Mouse (Mus musculus): ENCODE measurements around the gene Lrrc55. TPM values are rescaled to one million over a fixed set of nuclear protein-coding genes. Genes with fewer than 3 reads are reported as not detected.
A peak's percentile ranks its signal among the peaks of the same experiment; 100 is the strongest.

Lrrc55 gene
- polyA plus RNA-seq, 1 experiment from 2014 or later, result 5.2 TPM

GRCm38 (mm10) chr2:85224221-85225179, 27.5 kb upstream of the Lrrc55 start:
- no peaks in the 10 kb centered on the region for H3K9me3 ChIP-seq (ENCODE audit: control insufficient read depth, low read length)
- H3K4me1 ChIP-seq (replicated peaks; ENCODE audit: control insufficient read depth, insufficient read depth, low read length), result no peaks in the 10 kb centered on the region
- WGBS, result 27% methylated on average over 17 of the region's 17 CpGs
- no peak overlapping the region for H3K4me3 ChIP-seq (ENCODE audit: low read depth, low read length)
- H3K27me3 ChIP-seq (replicated peaks; ENCODE audit: control insufficient read depth, insufficient read depth, low read length), result no peaks in the 10 kb centered on the region
- no peak overlapping the region for H3K27ac ChIP-seq (ENCODE audit: low read depth)
- H3K9ac ChIP-seq (ENCODE audit: low read length), result no peak overlapping the region
- ATAC-seq (replicated peaks; ENCODE audit: low FRiP score, low TSS enrichment, low read depth), result peak; percentile 77
- DNase-seq (ENCODE audit: low spot score), result peak; percentile 69
- peak overlapping the region; percentile 22 for H3K4me2 ChIP-seq (ENCODE audit: low read length)
- no peaks in the 10 kb centered on the region for H3K36me3 ChIP-seq (ENCODE audit: control insufficient read depth, insufficient read depth, low read length)

- Histone ChIP-seq H3K9me3 (ENCODE audit: control insufficient read depth, low read length) (no peaks in the 10 kb centered on the region), H3K4me2 (ENCODE audit: low read length) (no peak overlapping the region), H3K27me3 (replicated peaks; ENCODE audit: control insufficient read depth, insufficient read depth, low read length) (no peaks in the 10 kb centered on the region), H3K27ac (ENCODE audit: low read depth) (no peak overlapping the region), H3K9ac (ENCODE audit: low read length) (no peak overlapping the region), H3K4me3 (ENCODE audit: low read depth, low read length) (no peak overlapping the region), H3K4me1 (replicated peaks; ENCODE audit: control insufficient read depth, insufficient read depth, low read length) (no peaks in the 10 kb centered on the region), H3K36me3 (ENCODE audit: control insufficient read depth, insufficient read depth, low read length) (no peaks in the 10 kb centered on the region)
- DNase-seq (ENCODE audit: low spot score) (no peak), ATAC-seq (replicated peaks; ENCODE audit: low FRiP score, low TSS enrichment, low read depth) (no peak)
Measured at GRCm38 (mm10) chr2:85216606-85217005, 19.6 kb upstream of the Lrrc55 start.

GRCm38 (mm10) chr2:85213746-85214145, 16.7 kb upstream of the Lrrc55 start:
- DNase-seq (ENCODE audit: low spot score) (no peak), ATAC-seq (replicated peaks; ENCODE audit: low FRiP score, low TSS enrichment, low read depth) (no peak)
- WGBS, result 81% methylated on average over 2 of the region's 2 CpGs
- Histone ChIP-seq H3K27me3 (replicated peaks; ENCODE audit: control insufficient read depth, insufficient read depth, low read length) (no peaks in the 10 kb centered on the region), H3K9ac (ENCODE audit: low read length) (no peak overlapping the region), H3K4me3 (ENCODE audit: low read depth, low read length) (no peak overlapping the region), H3K27ac (ENCODE audit: low read depth) (no peak overlapping the region), H3K36me3 (ENCODE audit: control insufficient read depth, insufficient read depth, low read length) (no peaks in the 10 kb centered on the region), H3K4me2 (ENCODE audit: low read length) (no peak overlapping the region), H3K9me3 (ENCODE audit: control insufficient read depth, low read length) (no peaks in the 10 kb centered on the region), H3K4me1 (replicated peaks; ENCODE audit: control insufficient read depth, insufficient read depth, low read length) (no peaks in the 10 kb centered on the region)

GRCm38 (mm10) chr2:85209301-85209700, 12.3 kb upstream of the Lrrc55 start:
- 70% methylated on average over 5 of the region's 5 CpGs for WGBS
- no peak for ATAC-seq (replicated peaks; ENCODE audit: low FRiP score, low TSS enrichment, low read depth)

GRCm38 (mm10) chr2:85205170-85205569, 8.2 kb upstream of the Lrrc55 start:
- Histone ChIP-seq H3K9ac (ENCODE audit: low read length) (no peak overlapping the region), H3K4me3 (ENCODE audit: low read depth, low read length) (no peak overlapping the region), H3K36me3 (ENCODE audit: control insufficient read depth, insufficient read depth, low read length) (no peaks in the 10 kb centered on the region), H3K27me3 (replicated peaks; ENCODE audit: control insufficient read depth, insufficient read depth, low read length) (no peaks in the 10 kb centered on the region), H3K9me3 (ENCODE audit: control insufficient read depth, low read length) (no peaks in the 10 kb centered on the region), H3K27ac (ENCODE audit: low read depth) (no peak overlapping the region), H3K4me2 (ENCODE audit: low read length) (no peak overlapping the region), H3K4me1 (replicated peaks; ENCODE audit: control insufficient read depth, insufficient read depth, low read length) (no peaks in the 10 kb centered on the region)
- no peak for DNase-seq (ENCODE audit: low spot score)
- 84% methylated on average over 8 of the region's 8 CpGs for WGBS
- ATAC-seq (replicated peaks; ENCODE audit: low FRiP score, low TSS enrichment, low read depth), result no peak

More at GRCm38 (mm10) chr2:85209301-85209700, 12.3 kb upstream of the Lrrc55 start:
- no peak for DNase-seq (ENCODE audit: low spot score)
- Histone ChIP-seq H3K4me3 (ENCODE audit: low read depth, low read length) (no peak overlapping the region), H3K36me3 (ENCODE audit: control insufficient read depth, insufficient read depth, low read length) (no peaks in the 10 kb centered on the region), H3K9ac (ENCODE audit: low read length) (no peak overlapping the region), H3K4me2 (ENCODE audit: low read length) (no peak overlapping the region), H3K27ac (ENCODE audit: low read depth) (no peak overlapping the region), H3K4me1 (replicated peaks; ENCODE audit: control insufficient read depth, insufficient read depth, low read length) (no peaks in the 10 kb centered on the region), H3K27me3 (replicated peaks; ENCODE audit: control insufficient read depth, insufficient read depth, low read length) (no peaks in the 10 kb centered on the region), H3K9me3 (ENCODE audit: control insufficient read depth, low read length) (no peaks in the 10 kb centered on the region)

- peak overlapping the region; percentile 27; the same call in 1 of the 2 replicates for H3K9ac ChIP-seq (ENCODE audit: low read length)
- H3K4me3 ChIP-seq (ENCODE audit: low read depth, low read length), result peak overlapping the region; percentile 22
- 2% methylated on average over 24 of the region's 24 CpGs for WGBS
- 0 out of 2 replicates have a peak, but pooled peaks cover 7% of the 10 kb centered on the region for H3K4me1 ChIP-seq (replicated peaks; ENCODE audit: control insufficient read depth, insufficient read depth, low read length)
- H3K27me3 ChIP-seq (replicated peaks; ENCODE audit: control insufficient read depth, insufficient read depth, low read length), result no peaks in the 10 kb centered on the region
- no peak overlapping the region for H3K27ac ChIP-seq (ENCODE audit: low read depth)
- ATAC-seq (replicated peaks; ENCODE audit: low FRiP score, low TSS enrichment, low read depth), result peak; percentile 53; the same call in 1 of the 2 replicates
- peak overlapping the region; percentile 47 for H3K4me2 ChIP-seq (ENCODE audit: low read length)
- H3K9me3 ChIP-seq (ENCODE audit: control insufficient read depth, low read length), result no peaks in the 10 kb centered on the region
- peak; percentile 59 for DNase-seq (ENCODE audit: low spot score)
- no peaks in the 10 kb centered on the region for H3K36me3 ChIP-seq (ENCODE audit: control insufficient read depth, insufficient read depth, low read length)
Measured at GRCm38 (mm10) chr2:85198011-85198965, 1.3 kb upstream of the Lrrc55 start.

GRCm38 (mm10) chr2:85194566-85194965, 2.4 kb downstream of the Lrrc55 start:
- Histone ChIP-seq H3K36me3 (ENCODE audit: control insufficient read depth, insufficient read depth, low read length) (no peaks in the 10 kb centered on the region), H3K27me3 (replicated peaks; ENCODE audit: control insufficient read depth, insufficient read depth, low read length) (no peaks in the 10 kb centered on the region), H3K9ac (ENCODE audit: low read length) (no peak overlapping the region), H3K4me2 (ENCODE audit: low read length) (no peak overlapping the region), H3K4me3 (ENCODE audit: low read depth, low read length) (no peak overlapping the region), H3K9me3 (ENCODE audit: control insufficient read depth, low read length) (no peaks in the 10 kb centered on the region), H3K4me1 (replicated peaks; ENCODE audit: control insufficient read depth, insufficient read depth, low read length) (0 out of 2 replicates have a peak, but pooled peaks cover 7% of the 10 kb centered on the region), H3K27ac (ENCODE audit: low read depth) (no peak overlapping the region)
- no peak for ATAC-seq (replicated peaks; ENCODE audit: low FRiP score, low TSS enrichment, low read depth)
- WGBS, result 60% methylated on average over 1 of the region's 1 CpGs
- no peak for DNase-seq (ENCODE audit: low spot score)

GRCm38 (mm10) chr2:85187582-85188151, 9.3 kb downstream of the Lrrc55 start:
- no peak for ATAC-seq (replicated peaks; ENCODE audit: low FRiP score, low TSS enrichment, low read depth)
- Histone ChIP-seq H3K4me3 (ENCODE audit: low read depth, low read length) (no peak overlapping the region), H3K27ac (ENCODE audit: low read depth) (no peak overlapping the region), H3K9ac (ENCODE audit: low read length) (no peak overlapping the region), H3K9me3 (ENCODE audit: control insufficient read depth, low read length) (no peaks in the 10 kb centered on the region), H3K27me3 (replicated peaks; ENCODE audit: control insufficient read depth, insufficient read depth, low read length) (no peaks in the 10 kb centered on the region), H3K36me3 (ENCODE audit: control insufficient read depth, insufficient read depth, low read length) (no peaks in the 10 kb centered on the region), H3K4me2 (ENCODE audit: low read length) (no peak overlapping the region), H3K4me1 (replicated peaks; ENCODE audit: control insufficient read depth, insufficient read depth, low read length) (no peaks in the 10 kb centered on the region)
- WGBS, result 85% methylated on average over 6 of the region's 6 CpGs
- no peak for DNase-seq (ENCODE audit: low spot score)

Data from intestine, embryonic 14.5 days (tissue).